Mouse (Mus musculus): Measurements from ENCODE around the gene Ddah2. TPM values are rescaled to one million over a fixed set of nuclear protein-coding genes. Genes with fewer than 3 reads are reported as not detected.

The Ddah2 gene
- polyA plus RNA-seq, 1 experiment from 2014 or later, result 356 TPM

DNA sequence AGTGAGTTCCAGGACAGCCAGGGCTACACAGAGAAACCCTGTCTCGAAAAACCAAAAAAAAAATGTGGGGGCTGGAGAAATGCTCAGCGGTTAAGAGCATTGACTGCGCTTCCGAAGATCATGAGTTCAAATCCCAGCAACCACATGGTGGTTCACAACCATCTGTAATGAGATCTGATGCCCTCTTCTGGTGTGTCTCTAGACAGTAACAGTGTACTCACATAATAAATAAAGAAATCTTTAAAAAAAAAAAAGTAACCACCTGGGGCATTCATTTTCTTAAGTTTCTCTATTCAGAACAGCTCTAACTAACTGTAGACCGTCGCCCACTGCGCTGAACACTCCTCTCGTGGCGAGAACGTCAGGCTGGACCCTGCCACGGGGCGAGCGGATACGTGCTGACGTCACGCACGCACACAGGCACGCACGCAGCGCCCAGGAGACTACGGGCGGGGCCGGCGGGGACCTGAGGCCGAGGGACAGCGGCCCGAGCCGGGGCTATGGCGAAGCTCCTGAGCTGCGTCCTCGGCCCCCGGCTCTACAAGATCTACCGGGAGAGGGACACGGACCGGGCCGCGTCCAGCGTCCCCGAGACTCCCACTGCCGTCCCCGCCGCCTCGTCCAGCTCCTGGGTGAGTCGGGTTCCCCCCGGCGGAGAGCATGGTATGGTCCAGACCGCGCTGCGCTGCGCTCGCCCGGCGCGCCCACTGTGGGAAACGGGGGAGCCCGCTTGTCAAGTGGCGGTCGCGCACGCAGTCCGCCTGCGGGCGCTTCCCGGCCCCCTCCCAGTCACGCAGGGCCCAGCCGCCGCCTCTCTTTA is 30.2 kb downstream of the Ddah2 start, which contains the start of gene Abhd16a:
TSS of gene Abhd16a (plus strand) at position 439 of the 820 bp plus-strand sequence.
- WGBS, result 3% methylated on average over 67 of the region's 67 CpGs

DNA sequence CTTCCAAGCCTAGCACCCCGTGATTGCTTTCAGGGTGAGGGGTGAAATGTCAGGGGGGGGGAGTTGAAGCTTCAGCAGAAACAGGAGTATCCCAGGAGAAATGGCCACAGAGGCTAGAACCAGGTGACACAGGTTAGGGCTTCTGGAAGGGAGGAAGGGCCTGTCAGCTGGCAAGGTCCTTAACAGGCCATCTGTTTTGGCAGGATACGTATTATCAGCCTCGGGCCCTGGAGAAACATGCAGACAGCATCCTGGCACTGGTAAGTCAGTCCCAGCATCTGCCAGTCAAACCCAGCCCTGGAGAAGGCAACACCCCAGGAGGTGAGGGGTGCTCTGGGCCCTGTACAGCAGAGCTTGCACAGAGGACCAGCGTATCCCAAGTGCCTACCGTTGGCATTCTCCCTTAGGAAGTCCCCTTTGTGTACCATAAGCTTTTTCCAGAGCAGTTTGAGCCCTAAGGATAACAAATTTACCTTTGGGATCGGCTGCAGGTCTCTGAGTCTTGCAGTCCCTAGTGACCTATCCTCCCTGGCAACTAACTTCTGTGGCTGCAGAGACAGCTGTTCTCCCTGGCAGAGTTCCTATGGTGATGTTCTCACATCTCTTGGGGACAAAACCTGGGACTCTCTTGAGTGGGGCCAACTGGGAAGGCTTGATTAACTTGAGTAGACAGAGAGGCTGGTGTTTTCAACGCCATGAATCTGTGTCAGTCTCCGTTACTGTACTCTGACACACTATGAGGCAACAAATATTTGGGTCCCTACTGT is 31.5 kb downstream of the Ddah2 start:
- peak overlapping the region; percentile 73 for H3K4me2 ChIP-seq
- H3K27me3 ChIP-seq, result no peaks in the 10 kb centered on the region
- 66% methylated on average over 8 of the region's 8 CpGs for WGBS
- H3K36me3 ChIP-seq, result peaks cover 38% of the 10 kb centered on the region
- peak overlapping the region; percentile 81 for H3K9ac ChIP-seq
- H3K4me1 ChIP-seq, result peaks cover 22% of the 10 kb centered on the region
- H3K27ac ChIP-seq, result peak overlapping the region; percentile 98; the same call in 1 of the 2 replicates
- no peaks in the 10 kb centered on the region for H3K9me3 ChIP-seq (replicated peaks)
- ATAC-seq (replicated peaks; ENCODE audit: low FRiP score), result no peak
- H3K4me3 ChIP-seq (replicated peaks), result peak overlapping the region; percentile 76

More for the DNA sequence above, 30.2 kb downstream of the Ddah2 start, which contains the start of gene Abhd16a:
- Histone ChIP-seq H3K4me2 (peak within 1 kb of the TSS; percentile 73), H3K9ac (peak within 1 kb of the TSS; percentile 81), H3K4me1 (peaks cover 22% of the 10 kb centered on the region), H3K36me3 (peaks cover 26% of the 10 kb centered on the region), H3K27ac (peak within 1 kb of the TSS; percentile 98), H3K4me3 (replicated peaks) (peak within 1 kb of the TSS; percentile 76), H3K9me3 (replicated peaks) (no peaks in the 10 kb centered on the region), H3K27me3 (no peaks in the 10 kb centered on the region)
- ATAC-seq (replicated peaks; ENCODE audit: low FRiP score), result peak; percentile 97

GRCm38 (mm10) chr17:35092403-35093198 is 33.8 kb downstream of the Ddah2 start:
- H3K4me1 ChIP-seq, result peaks cover 27% of the 10 kb centered on the region
- H3K4me2 ChIP-seq, result no peak overlapping the region
- 80% methylated on average over 14 of the region's 14 CpGs for WGBS
- H3K27me3 ChIP-seq, result no peaks in the 10 kb centered on the region
- H3K9ac ChIP-seq, result no peak overlapping the region
- peaks cover 58% of the 10 kb centered on the region for H3K36me3 ChIP-seq
- ATAC-seq (replicated peaks; ENCODE audit: low FRiP score), result no peak
- H3K9me3 ChIP-seq (replicated peaks), result no peaks in the 10 kb centered on the region
- H3K4me3 ChIP-seq (replicated peaks), result no peak overlapping the region
- 0 out of 2 replicates have a peak overlapping the region, but pooled peaks have one; percentile 13 for H3K27ac ChIP-seq

GRCm38 (mm10) chr17:35094475-35095365 is 35.9 kb downstream of the Ddah2 start:
- 88% methylated on average over 15 of the region's 15 CpGs for WGBS
- no peaks in the 10 kb centered on the region for H3K27me3 ChIP-seq

GRCm38 (mm10) chr17:35096597-35096996 is 37.8 kb downstream of the Ddah2 start:
- H3K9ac ChIP-seq, result no peak overlapping the region
- H3K4me3 ChIP-seq (replicated peaks), result no peak overlapping the region
- H3K36me3 ChIP-seq, result peaks cover 92% of the 10 kb centered on the region
- no peak overlapping the region for H3K27ac ChIP-seq
- WGBS, result 88% methylated on average over 12 of the region's 12 CpGs
- ATAC-seq (replicated peaks; ENCODE audit: low FRiP score), result no peak
- no peaks in the 10 kb centered on the region for H3K27me3 ChIP-seq
- peaks cover 31% of the 10 kb centered on the region for H3K4me1 ChIP-seq
- no peaks in the 10 kb centered on the region for H3K9me3 ChIP-seq (replicated peaks)
- no peak overlapping the region for H3K4me2 ChIP-seq

More at GRCm38 (mm10) chr17:35094475-35095365, 35.9 kb downstream of the Ddah2 start:
- H3K36me3 ChIP-seq, result peaks cover 78% of the 10 kb centered on the region
- ATAC-seq (replicated peaks; ENCODE audit: low FRiP score), result no peak
- no peak overlapping the region for H3K4me3 ChIP-seq (replicated peaks)
- no peak overlapping the region for H3K9ac ChIP-seq
- H3K27ac ChIP-seq, result no peak overlapping the region
- H3K9me3 ChIP-seq (replicated peaks), result no peaks in the 10 kb centered on the region
- H3K4me1 ChIP-seq, result peaks cover 30% of the 10 kb centered on the region
- no peak overlapping the region for H3K4me2 ChIP-seq

GRCm38 (mm10) chr17:35097164-35097655 is 38.4 kb downstream of the Ddah2 start:
- WGBS, result 76% methylated on average over 12 of the region's 12 CpGs
- peaks cover 94% of the 10 kb centered on the region for H3K36me3 ChIP-seq
- ATAC-seq (replicated peaks; ENCODE audit: low FRiP score), result no peak
- H3K27me3 ChIP-seq, result no peaks in the 10 kb centered on the region
- H3K27ac ChIP-seq, result no peak overlapping the region
- H3K4me3 ChIP-seq (replicated peaks), result no peak overlapping the region
- H3K4me1 ChIP-seq, result peaks cover 37% of the 10 kb centered on the region
- no peaks in the 10 kb centered on the region for H3K9me3 ChIP-seq (replicated peaks)
- no peak overlapping the region for H3K4me2 ChIP-seq
- H3K9ac ChIP-seq, result no peak overlapping the region

- WGBS, result 55% methylated on average over 10 of the region's 10 CpGs
- Histone ChIP-seq H3K27ac (peak overlapping the region; percentile 59), H3K27me3 (no peaks in the 10 kb centered on the region), H3K4me3 (replicated peaks) (no peak overlapping the region), H3K36me3 (peaks cover 80% of the 10 kb centered on the region), H3K4me2 (no peak overlapping the region), H3K9ac (0 out of 2 replicates have a peak overlapping the region, but pooled peaks have one; percentile 12), H3K9me3 (replicated peaks) (no peaks in the 10 kb centered on the region), H3K4me1 (peaks cover 49% of the 10 kb centered on the region)
- ATAC-seq (replicated peaks; ENCODE audit: low FRiP score), result peak; percentile 33
These were observed 41.4 kb downstream of the Ddah2 start for GRCm38 (mm10) chr17:35100196-35100765.

GRCm38 (mm10) chr17:35101161-35101560 is 42.3 kb downstream of the Ddah2 start:
- 74% methylated on average over 11 of the region's 11 CpGs for WGBS
- peaks cover 74% of the 10 kb centered on the region for H3K36me3 ChIP-seq
- no peak overlapping the region for H3K4me2 ChIP-seq
- no peaks in the 10 kb centered on the region for H3K27me3 ChIP-seq
- no peak for ATAC-seq (replicated peaks; ENCODE audit: low FRiP score)
- H3K9ac ChIP-seq, result no peak overlapping the region
- H3K27ac ChIP-seq, result peak overlapping the region; percentile 63
- H3K9me3 ChIP-seq (replicated peaks), result no peaks in the 10 kb centered on the region
- H3K4me1 ChIP-seq, result peaks cover 54% of the 10 kb centered on the region
- H3K4me3 ChIP-seq (replicated peaks), result no peak overlapping the region

DNA sequence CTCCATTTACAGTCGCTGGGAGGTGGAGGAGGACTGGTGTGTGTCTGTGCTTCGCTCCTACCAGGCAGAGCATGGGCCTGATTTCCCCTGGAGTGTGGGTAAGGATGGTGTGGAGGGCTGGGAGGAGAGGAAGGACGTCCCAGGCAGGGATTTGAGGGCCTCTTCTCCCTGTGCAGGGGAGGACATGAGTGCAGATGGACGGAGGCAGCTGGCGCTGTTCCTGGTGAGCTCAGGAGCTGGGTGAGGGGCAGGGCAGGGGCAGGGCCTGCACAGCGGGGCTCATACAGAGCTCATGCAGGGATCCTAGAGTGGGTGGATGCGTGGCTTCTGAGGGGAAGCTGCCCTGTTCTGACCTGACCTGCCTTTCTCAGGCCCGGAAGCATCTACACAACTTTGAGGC is 43.5 kb downstream of the Ddah2 start:
- 59% methylated on average over 8 of the region's 8 CpGs for WGBS

GRCm38 (mm10) chr17:35103221-35103690 is 44.4 kb downstream of the Ddah2 start:
- no peak for ATAC-seq (replicated peaks; ENCODE audit: low FRiP score)
- peak overlapping the region; percentile 78 for H3K27ac ChIP-seq
- no peaks in the 10 kb centered on the region for H3K27me3 ChIP-seq
- no peak overlapping the region for H3K4me2 ChIP-seq
- H3K4me1 ChIP-seq, result peaks cover 54% of the 10 kb centered on the region
- no peak overlapping the region for H3K9ac ChIP-seq
- H3K9me3 ChIP-seq (replicated peaks), result no peaks in the 10 kb centered on the region
- WGBS, result 57% methylated on average over 6 of the region's 6 CpGs
- H3K36me3 ChIP-seq, result peaks cover 54% of the 10 kb centered on the region
- no peak overlapping the region for H3K4me3 ChIP-seq (replicated peaks)

More for the DNA sequence above, 43.5 kb downstream of the Ddah2 start:
- Histone ChIP-seq H3K4me2 (no peak overlapping the region), H3K27ac (peak overlapping the region; percentile 78), H3K4me1 (peaks cover 54% of the 10 kb centered on the region), H3K36me3 (peaks cover 63% of the 10 kb centered on the region), H3K9me3 (replicated peaks) (no peaks in the 10 kb centered on the region), H3K27me3 (no peaks in the 10 kb centered on the region), H3K4me3 (replicated peaks) (no peak overlapping the region), H3K9ac (peak overlapping the region; percentile 12; the same call in 1 of the 2 replicates)
- peak; percentile 7; the same call in 1 of the 2 replicates for ATAC-seq (replicated peaks; ENCODE audit: low FRiP score)
